Mouse (Mus musculus) intestine, postnatal 0 days (tissue): ENCODE data around the gene Med24. TPM values are rescaled to one million over a fixed set of nuclear protein-coding genes. Genes with fewer than 3 reads are reported as not detected.

ENCODE experiments used
- ATAC-seq: fragments of 200-750 bp; cut with Nextera tagmentation; 2 replicates; pipeline ENCODE4 v1.8.0; 2017; ENCODE audit warnings: mild to moderate bottlenecking, moderate TSS enrichment, moderate library complexity
- H3K27ac ChIP-seq: fragments of 300-500 bp; sonication (generic); 2 replicates; pipeline ENCODE4 v1.5.1; 2014; ENCODE audit warnings: mild to moderate bottlenecking, low read depth, low read length, moderate library complexity
- H3K27me3 ChIP-seq: fragments of 300-500 bp; sonication (generic); replicated peaks from 2 replicates; pipeline ENCODE4 v1.6.1; 2014; ENCODE audit warnings: low read length, mixed read lengths; ENCODE audit not compliant: control insufficient read depth, insufficient read depth
- H3K36me3 ChIP-seq: fragments of 300-500 bp; sonication (generic); 2 replicates; pipeline ENCODE4 v1.6.1; 2014; ENCODE audit warnings: mild to moderate bottlenecking, moderate library complexity; ENCODE audit not compliant: control insufficient read depth, insufficient read depth
- H3K4me1 ChIP-seq: fragments of 300-500 bp; sonication (generic); replicated peaks from 2 replicates; pipeline ENCODE4 v1.6.1; 2014; ENCODE audit warnings: antibody characterized with exemption, low read length, mixed read lengths; ENCODE audit not compliant: control insufficient read depth, insufficient read depth
- H3K4me2 ChIP-seq: fragments of 300-500 bp; sonication (generic); replicated peaks from 2 replicates; pipeline ENCODE4 v1.6.1; 2014; ENCODE audit warnings: low read depth, mild to moderate bottlenecking, moderate library complexity
- H3K4me3 ChIP-seq: fragments of 300-500 bp; sonication (generic); 2 replicates; pipeline ENCODE4 v1.5.1; 2014; ENCODE audit warnings: low read depth, low read length
- H3K9ac ChIP-seq: fragments of 300-500 bp; sonication (generic); 2 replicates; pipeline ENCODE4 v1.6.1; 2014; ENCODE audit warnings: mild to moderate bottlenecking, low read depth, low read length
- H3K9me3 ChIP-seq: fragments of 300-500 bp; sonication (generic); 2 replicates; pipeline ENCODE4 v1.6.1; 2016; ENCODE audit warnings: mixed run types; ENCODE audit not compliant: control insufficient read depth
- CTCF ChIP-seq: sonication (generic); IDR thresholded peaks from 2 replicates; pipeline ENCODE4 v1.5.1; 2016; ENCODE audit warnings: low read depth, mild to moderate bottlenecking, control low read depth, antibody characterized with exemption, moderate library complexity
- WGBS: fragments of 180-500 bp; shearing (Covaris S2); extraction: QIAGEN DNeasy Blood & Tissue Kit; methylation state at CpG from one replicate; pipeline ENCODE4 v1.1.7; 2014; 5-methylcytosine and 5-hydroxymethylcytosine counted together
- polyA plus RNA-seq: library from polyadenylated mRNA; unstranded; fragments of >200 nt; fragmentation: Nextera tagmentation; extraction: Ambion mirVana; gene quantifications from 2 replicates; pipeline ENCODE4 v1.2.1, GENCODE M21; 2015

Gene Med24
- polyA plus RNA-seq, 1 experiment from 2014 or later = 14.7 TPM

- Histone ChIP-seq H3K27me3 (no peaks in the 10 kb centered on the region), H3K9ac (no peak overlapping the region), H3K9me3 (no peaks in the 10 kb centered on the region), H3K4me1 (0 out of 2 replicates have a peak, but pooled peaks cover 4% of the 10 kb centered on the region), H3K4me2 (0 out of 2 replicates have a peak overlapping the region, but pooled peaks have one; percentile 9), H3K36me3 (peaks cover 65% of the 10 kb centered on the region), H3K27ac (no peak overlapping the region), H3K4me3 (no peak overlapping the region)
- ATAC-seq = no peak
- no peak for TF ChIP-seq CTCF
- WGBS = 45% methylated on average over 5 of the region's 5 CpGs
These were observed 37.6 kb upstream of the Med24 start for GRCm38 (mm10) chr11:98766816-98767215.

DNA sequence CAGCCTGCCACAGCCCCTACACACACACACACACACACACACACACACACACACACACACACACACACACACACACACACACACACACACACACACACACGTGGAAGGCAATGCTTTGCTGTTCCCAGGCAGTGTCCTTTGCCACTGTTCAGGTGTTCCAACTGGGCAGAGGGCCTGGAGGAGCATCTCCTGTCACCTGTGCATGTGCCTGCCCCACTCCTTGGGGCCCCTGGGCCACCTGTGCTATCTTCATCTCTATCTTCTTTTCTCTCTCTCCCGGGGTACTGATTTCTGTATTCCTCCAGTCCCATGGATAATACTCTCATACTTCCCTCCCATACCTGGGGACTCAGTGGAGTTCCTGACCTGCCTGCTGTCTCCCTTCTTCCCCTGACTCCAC is 37.1 kb upstream of the Med24 start:
- peaks cover 70% of the 10 kb centered on the region for H3K36me3 ChIP-seq
- H3K4me2 ChIP-seq = no peak overlapping the region
- 0 out of 2 replicates have a peak, but pooled peaks cover 4% of the 10 kb centered on the region for H3K4me1 ChIP-seq
- no peak overlapping the region for H3K27ac ChIP-seq
- H3K9me3 ChIP-seq = no peaks in the 10 kb centered on the region
- H3K27me3 ChIP-seq = no peaks in the 10 kb centered on the region
- no peak overlapping the region for H3K9ac ChIP-seq
- TF ChIP-seq CTCF = no peak
- WGBS = 35% methylated on average over 1 of the region's 2 CpGs
- ATAC-seq = no peak
- no peak overlapping the region for H3K4me3 ChIP-seq

DNA sequence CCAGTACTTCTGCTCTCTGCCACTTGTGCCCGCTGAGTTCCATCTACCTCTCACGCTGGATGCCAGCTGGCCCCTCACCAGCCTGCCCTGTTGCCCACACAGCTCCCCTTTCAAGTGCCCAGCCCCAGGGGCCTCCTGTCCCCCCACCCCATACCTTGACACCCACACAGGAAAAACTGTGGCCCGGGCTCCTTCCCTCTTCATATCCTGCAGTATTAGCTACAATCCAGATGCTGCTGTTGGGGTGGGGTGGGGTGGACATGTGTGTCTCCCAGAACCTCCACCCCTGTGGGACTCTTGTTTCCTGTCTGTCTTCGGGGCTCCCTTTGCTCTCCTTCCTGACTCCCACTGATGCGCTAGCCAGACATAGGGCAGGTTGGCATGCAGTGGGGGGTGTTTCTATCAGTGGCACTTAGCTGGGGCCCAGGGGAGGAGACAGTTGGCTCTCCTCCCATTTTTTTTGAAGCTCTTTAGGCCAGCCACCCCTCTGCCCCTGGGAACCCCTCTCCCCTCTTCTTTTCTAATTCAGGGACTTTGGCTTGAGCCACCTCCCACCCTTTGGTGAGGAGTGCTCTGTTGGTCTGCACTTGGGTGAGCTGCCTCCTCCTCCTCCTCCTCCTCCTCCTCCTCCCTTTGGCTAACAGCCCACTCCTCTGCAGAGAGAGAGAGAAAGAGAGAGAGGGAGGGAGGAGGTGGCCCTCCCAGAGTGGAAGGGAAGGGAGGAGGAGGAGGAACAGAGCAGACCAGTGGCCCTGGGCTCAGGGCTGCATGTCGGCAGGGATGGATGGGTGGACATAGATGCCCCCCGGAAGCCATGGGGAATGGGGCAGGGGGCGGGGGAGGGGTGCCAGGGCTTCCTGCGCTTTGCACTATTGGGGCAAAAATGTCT is 36.4 kb upstream of the Med24 start:
- Histone ChIP-seq H3K9me3 (no peaks in the 10 kb centered on the region), H3K27me3 (no peaks in the 10 kb centered on the region), H3K4me2 (no peak overlapping the region), H3K9ac (no peak overlapping the region), H3K36me3 (peaks cover 73% of the 10 kb centered on the region), H3K4me3 (no peak overlapping the region), H3K27ac (peak overlapping the region; percentile 15; the same call in 1 of the 2 replicates), H3K4me1 (0 out of 2 replicates have a peak, but pooled peaks cover 4% of the 10 kb centered on the region)
- TF ChIP-seq CTCF = no peak
- 53% methylated on average over 7 of the region's 9 CpGs for WGBS
- ATAC-seq = no peak

- TF ChIP-seq CTCF = no peak
- Histone ChIP-seq H3K36me3 (peaks cover 70% of the 10 kb centered on the region), H3K9me3 (no peaks in the 10 kb centered on the region)
These were observed 35.5 kb upstream of the Med24 start for GRCm38 (mm10) chr11:98764746-98765145.

DNA sequence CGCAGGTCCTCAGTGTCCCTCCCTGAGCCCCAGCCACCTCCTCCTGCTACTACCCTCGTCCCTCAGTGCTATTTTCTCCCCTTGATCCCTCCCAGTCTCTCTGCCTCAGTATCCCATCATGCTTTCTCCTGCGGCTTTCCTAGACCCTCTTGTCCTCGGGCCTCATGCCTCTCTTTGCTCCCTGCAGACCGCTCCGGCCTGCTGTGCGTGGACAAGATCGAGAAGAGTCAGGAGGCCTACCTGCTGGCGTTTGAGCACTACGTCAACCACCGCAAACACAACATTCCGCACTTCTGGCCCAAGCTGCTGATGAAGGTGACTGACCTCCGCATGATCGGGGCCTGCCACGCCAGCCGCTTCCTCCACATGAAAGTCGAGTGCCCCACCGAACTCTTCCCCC is 34.9 kb upstream of the Med24 start:
- H3K36me3 ChIP-seq = peaks cover 64% of the 10 kb centered on the region

More at GRCm38 (mm10) chr11:98764746-98765145, 35.5 kb upstream of the Med24 start:
- Histone ChIP-seq H3K4me1 (0 out of 2 replicates have a peak, but pooled peaks cover 4% of the 10 kb centered on the region), H3K27me3 (no peaks in the 10 kb centered on the region), H3K27ac (no peak overlapping the region), H3K4me3 (no peak overlapping the region), H3K9ac (no peak overlapping the region), H3K4me2 (no peak overlapping the region)
- no peak for ATAC-seq

GRCm38 (mm10) chr11:98763502-98763861 is 34.2 kb upstream of the Med24 start:
- H3K27me3 ChIP-seq = no peaks in the 10 kb centered on the region
- no peaks in the 10 kb centered on the region for H3K9me3 ChIP-seq
- peaks cover 62% of the 10 kb centered on the region for H3K36me3 ChIP-seq
- no peak overlapping the region for H3K9ac ChIP-seq
- 0 out of 2 replicates have a peak, but pooled peaks cover 4% of the 10 kb centered on the region for H3K4me1 ChIP-seq
- H3K27ac ChIP-seq = no peak overlapping the region
- 83% methylated on average over 8 of the region's 8 CpGs for WGBS
- H3K4me2 ChIP-seq = no peak overlapping the region
- no peak overlapping the region for H3K4me3 ChIP-seq
- TF ChIP-seq CTCF = no peak
- ATAC-seq = 0 out of 2 replicates have a peak, but pooled peaks have one; percentile 5

More for the DNA sequence above, 34.9 kb upstream of the Med24 start:
- Histone ChIP-seq H3K4me1 (0 out of 2 replicates have a peak, but pooled peaks cover 4% of the 10 kb centered on the region), H3K27me3 (no peaks in the 10 kb centered on the region), H3K9ac (no peak overlapping the region), H3K27ac (no peak overlapping the region), H3K9me3 (no peaks in the 10 kb centered on the region), H3K4me2 (no peak overlapping the region), H3K4me3 (no peak overlapping the region)
- TF ChIP-seq CTCF = no peak
- ATAC-seq = no peak
- WGBS = 86% methylated on average over 18 of the region's 18 CpGs
